9 mouse cellular contexts compared by ENCODE assay signal in genomic region chr5:140940923-140941491, GRCm38 (mm10). TPM values are rescaled to one million over a fixed set of nuclear protein-coding genes. Genes with fewer than 3 reads are reported as not detected.
DNase-seq lines count a peak whose midpoint lies in the region; ATAC-seq and TF ChIP-seq lines count a peak whose summit lies in the region.
"Had no signal": no experiment of that assay in that cellular context is flagged by ENCODE, and none has a peak within 500 bp of the region (broad histone marks: within the 10 kb centered on the region; RNA-seq: fewer than 3 reads in every experiment).

No protein-coding gene starts in this region.

- H3K27me3 ChIP-seq in forebrain, embryonic 12.5 days = peaks cover 68% of the 10 kb centered on the region
- no peaks in the 10 kb centered on the region for H3K27me3 ChIP-seq in midbrain, postnatal 0 days (ENCODE audit: insufficient read depth, low read length)

- H3K4me2 ChIP-seq in forebrain, embryonic 12.5 days = peak overlapping the region; percentile 6
- no peak overlapping the region for H3K4me2 ChIP-seq in midbrain, postnatal 0 days (ENCODE audit: low read depth, low read length, poor library complexity, severe bottlenecking)

- H3K36me3 ChIP-seq in forebrain, embryonic 12.5 days (replicated peaks) = no peaks in the 10 kb centered on the region
- H3K36me3 ChIP-seq in midbrain, postnatal 0 days (ENCODE audit: insufficient read depth, low read length) = no peaks in the 10 kb centered on the region

- WGBS in forebrain, embryonic 12.5 days = 31% methylated on average over 14 of the region's 14 CpGs
- 66% methylated on average over 14 of the region's 14 CpGs for WGBS in midbrain, postnatal 0 days

- ATAC-seq in forebrain, embryonic 12.5 days (ENCODE audit: low FRiP score) = peak; percentile 79; the same call in 1 of the 2 replicates
- no peak for ATAC-seq in midbrain, postnatal 0 days (ENCODE audit: low FRiP score)

- DNase-seq in cerebellum, postnatal 14 days = peak; percentile 46 to 53
- DNase-seq in cerebellum, adult 9-10 months = no peak
- DNase-seq in layer of hippocampus, postnatal 10 days (ENCODE audit: low spot score in 2 of 2) = peak; percentile 61 to 78
- peak; percentile 70 for DNase-seq in midbrain, postnatal 0 days (ENCODE audit: low spot score)
- DNase-seq in heart, adult 9 months (ENCODE audit: low spot score in 2 of 2) = no peak
- DNase-seq in heart, adult 8-10 months (ENCODE audit: low spot score) = no peak
- DNase-seq in adipocyte (ENCODE audit: low spot score) = no peak
- DNase-seq: cerebellum, adult 9-11 months had no signal

- no peak for TF ChIP-seq CTCF in midbrain, postnatal 0 days (IDR thresholded peaks at IDR 0.05)

- no peak overlapping the region for H3K4me3 ChIP-seq in forebrain, embryonic 12.5 days (replicated peaks)
- H3K4me3 ChIP-seq in midbrain, postnatal 0 days (ENCODE audit: low read depth, low read length) = no peak overlapping the region

- H3K4me1 ChIP-seq in forebrain, embryonic 12.5 days = peaks cover 11% of the 10 kb centered on the region; the same call in 1 of the 2 replicates
- H3K4me1 ChIP-seq in midbrain, postnatal 0 days (ENCODE audit: insufficient read depth, low read length) = 0 out of 2 replicates have a peak, but pooled peaks cover 4% of the 10 kb centered on the region

- no peak overlapping the region for H3K9ac ChIP-seq in forebrain, embryonic 12.5 days
- H3K9ac ChIP-seq in midbrain, postnatal 0 days (replicated peaks; ENCODE audit: low read length, poor library complexity, severe bottlenecking) = no peak overlapping the region

- H3K27ac ChIP-seq in forebrain, embryonic 12.5 days = peak overlapping the region; percentile 42; the same call in 1 of the 2 replicates
- H3K27ac ChIP-seq in midbrain, postnatal 0 days (ENCODE audit: low read depth, low read length) = no peak overlapping the region

- no peaks in the 10 kb centered on the region for H3K9me3 ChIP-seq in forebrain, embryonic 12.5 days
- no peaks in the 10 kb centered on the region for H3K9me3 ChIP-seq in midbrain, postnatal 0 days (ENCODE audit: low read length)

RNA-seq across cellular contexts. Expression of gene Card11, which starts 59.4 kb away (rescaled TPM):
- 0.04 TPM in 1 of 2 replicates, not detected in the other for polyA plus RNA-seq in forebrain, embryonic 12.5 days (2016; fragmentation: Nextera tagmentation; extraction: Ambion mirVana)
- under 1 TPM; 0.21 to 0.36 TPM for total RNA-seq in layer of hippocampus, postnatal 10 days (2021)
- 0.19 TPM in 1 of 2 replicates, not detected in the other for total RNA-seq in midbrain, postnatal 0 days (2014; rRNA removed)
- polyA plus RNA-seq in midbrain, postnatal 0 days (2015; fragmentation: Nextera tagmentation; extraction: Ambion mirVana) = 0.09 and 0.28 TPM in 2 replicates
- total RNA-seq in heart, adult 8-10 months (2022) = 1 to 10 TPM in 1 of 4 experiments, under 1 TPM in 3; 0.08 to 1.0 (median 0.42) TPM

Comparison
In these comparisons a context has a peak if more than half of its experiments do, and no peak if none do; other contexts are left out.
1. DNase-seq: peak in cerebellum, postnatal 14 days (2 of 2), layer of hippocampus, postnatal 10 days (2 of 2) and midbrain, postnatal 0 days (single experiment); none in cerebellum, adult 9-10 months (single experiment), heart, adult 9 months (0 of 2), heart, adult 8-10 months (single experiment) and adipocyte (single experiment).